Mouse (Mus musculus) heart, embryonic 11.5 days (tissue): ENCODE measurements around the gene Gm20906. TPM values are rescaled to one million over a fixed set of nuclear protein-coding genes. Genes with fewer than 3 reads are reported as not detected.
"Not testable (repeated sequence)": the region's sequence is repeated elsewhere in the genome, so short reads cannot be mapped to it uniquely, and the experiment has no call there.

Experiments
- ATAC-seq: fragments of 200-750 bp; cut with Nextera tagmentation; replicated peaks from 2 replicates; pipeline ENCODE4 v1.8.0; 2017; ENCODE audit warnings: moderate library complexity; ENCODE audit not compliant: insufficient number of reproducible peaks, low FRiP score, low TSS enrichment
- H3K27ac ChIP-seq: fragments of 300-500 bp; sonication (generic); 2 replicates; pipeline ENCODE4 v1.5.1; 2014; ENCODE audit warnings: mild to moderate bottlenecking, low read depth, low read length
- H3K27me3 ChIP-seq: fragments of 300-500 bp; sonication (generic); 2 replicates; pipeline ENCODE4 v1.6.1; 2014; ENCODE audit warnings: mild to moderate bottlenecking, low read length, mixed read lengths; ENCODE audit not compliant: control insufficient read depth, insufficient read depth
- H3K36me3 ChIP-seq: fragments of 300-500 bp; sonication (generic); 2 replicates; pipeline ENCODE4 v1.6.1; 2014; ENCODE audit warnings: mild to moderate bottlenecking, low read length, moderate library complexity, mixed read lengths; ENCODE audit not compliant: control insufficient read depth, insufficient read depth
- H3K4me1 ChIP-seq: fragments of 300-500 bp; sonication (generic); 2 replicates; pipeline ENCODE4 v1.6.1; 2014; ENCODE audit warnings: low read length; ENCODE audit not compliant: control insufficient read depth, insufficient read depth
- H3K4me2 ChIP-seq: fragments of 300-500 bp; sonication (generic); 2 replicates; pipeline ENCODE4 v1.6.1; 2014; ENCODE audit warnings: mild to moderate bottlenecking, moderate library complexity
- H3K4me3 ChIP-seq: fragments of 300-500 bp; sonication (generic); 2 replicates; pipeline ENCODE4 v1.5.1; 2014; ENCODE audit warnings: low read depth, low read length
- H3K9ac ChIP-seq: fragments of 300-500 bp; sonication (generic); 2 replicates; pipeline ENCODE4 v1.6.1; 2014; ENCODE audit warnings: mild to moderate bottlenecking, low read depth, low read length, moderate library complexity
- H3K9me3 ChIP-seq: fragments of 300-500 bp; sonication (generic); replicated peaks from 2 replicates; pipeline ENCODE4 v1.6.1; 2016; ENCODE audit warnings: low read length; ENCODE audit not compliant: control insufficient read depth
- WGBS: fragments of 180-500 bp; shearing (Covaris S2); extraction: QIAGEN DNeasy Blood & Tissue Kit; methylation state at CpG from one replicate; pipeline ENCODE4 v1.1.7; 2014; ENCODE audit not compliant: insufficient replicate concordance; 5-methylcytosine and 5-hydroxymethylcytosine counted together
- polyA plus RNA-seq: library from polyadenylated mRNA; unstranded; fragments of >200 nt; fragmentation: Nextera tagmentation; extraction: Ambion mirVana; gene quantifications from 2 replicates; pipeline ENCODE4 v1.2.1, GENCODE M21; 2014

Gm20906 gene
- polyA plus RNA-seq, result not detected in 2 replicates

DNA sequence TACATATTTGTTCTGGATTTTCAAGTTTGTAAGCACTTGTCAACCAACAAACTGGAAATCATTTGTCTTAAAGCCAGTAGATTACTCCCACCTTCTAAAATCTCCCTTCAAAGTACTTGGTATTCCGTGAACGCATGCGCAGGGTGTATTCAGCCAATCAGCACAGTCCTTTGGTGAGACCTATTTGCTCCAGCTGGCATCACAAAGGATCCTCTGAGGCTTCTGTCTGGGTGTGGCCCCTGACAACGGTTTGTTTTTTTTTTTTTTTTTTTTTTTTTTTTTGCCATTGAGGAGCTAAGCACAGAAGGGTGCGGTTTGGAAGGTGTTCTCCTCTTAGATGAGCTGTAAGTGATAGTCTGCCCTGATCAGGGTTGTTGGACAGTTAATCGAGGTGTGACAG lies at the start of gene Gm20906:
Gene Gm20906, plus strand, starts transcription at position 301 of the 400 bp plus-strand sequence.
- not testable (repeated sequence) for H3K36me3 ChIP-seq, H3K9me3 ChIP-seq, H3K4me2 ChIP-seq, H3K27ac ChIP-seq, ATAC-seq, H3K9ac ChIP-seq, H3K27me3 ChIP-seq, H3K4me3 ChIP-seq, H3K4me1 ChIP-seq
- WGBS, result no CpG with 5 or more reads among the region's 6 CpGs
